Mouse (Mus musculus): ENCODE data around the gene Zfp560. TPM values are rescaled to one million over a fixed set of nuclear protein-coding genes. Genes with fewer than 3 reads are reported as not detected.

Gene Zfp560
- polyA plus RNA-seq, 1 experiment from 2014 or later = 30.9 TPM

Other genes starting within 250 kb of the Zfp560 start
- gene Olfr870, start 211.1 kb downstream of the Zfp560 start, polyA plus RNA-seq (2016; fragmentation: Nextera tagmentation; extraction: Ambion mirVana) = not detected in 2 replicates
- not detected in 2 replicates for gene Olfr871, start 173.0 kb downstream of the Zfp560 start, polyA plus RNA-seq (2016; fragmentation: Nextera tagmentation; extraction: Ambion mirVana)
- not detected in 2 replicates for gene Olfr872, start 148.1 kb downstream of the Zfp560 start, polyA plus RNA-seq (2016; fragmentation: Nextera tagmentation; extraction: Ambion mirVana)
- gene Olfr39, start 102.8 kb downstream of the Zfp560 start, polyA plus RNA-seq (2016; fragmentation: Nextera tagmentation; extraction: Ambion mirVana) = not detected in 2 replicates
- not detected in 2 replicates for gene Olfr873, start 86.6 kb downstream of the Zfp560 start, polyA plus RNA-seq (2016; fragmentation: Nextera tagmentation; extraction: Ambion mirVana)
- gene Olfr18, start 49.1 kb downstream of the Zfp560 start, polyA plus RNA-seq (2016; fragmentation: Nextera tagmentation; extraction: Ambion mirVana) = not detected in 2 replicates
- gene Zfp26, start 75.0 kb upstream of the Zfp560 start, polyA plus RNA-seq (2016; fragmentation: Nextera tagmentation; extraction: Ambion mirVana) = 24.8 and 25.4 TPM in 2 replicates
- gene Zfp426, start 107.6 kb upstream of the Zfp560 start, polyA plus RNA-seq (2016; fragmentation: Nextera tagmentation; extraction: Ambion mirVana) = 22.1 and 22.2 TPM in 2 replicates
- 146 and 152 TPM in 2 replicates for gene Zfp266, start 136.2 kb upstream of the Zfp560 start, polyA plus RNA-seq (2016; fragmentation: Nextera tagmentation; extraction: Ambion mirVana)
- gene Zfp846, start 196.1 kb upstream of the Zfp560 start, polyA plus RNA-seq (2016; fragmentation: Nextera tagmentation; extraction: Ambion mirVana) = 16.6 and 18.8 TPM in 2 replicates